Mouse (Mus musculus) kidney, adult 2 months (tissue): ENCODE data around the gene Tm7sf2.

Experiments used
- CTCF ChIP-seq: fragments of 200-500 bp; conservative IDR thresholded peaks from 2 replicates; pipeline ENCODE4 v1.5.1; 2011; ENCODE audit warnings: low read depth, mild to moderate bottlenecking, control low read depth, low read length, moderate library complexity, mixed read lengths; ENCODE audit not compliant: insufficient read depth, insufficient read length
- POLR2A ChIP-seq: fragments of 200-500 bp; IDR thresholded peaks from one replicate; pipeline ENCODE4 v1.6.1; 2011; ENCODE audit warnings: low read depth, low read length, control low read depth

DNA sequence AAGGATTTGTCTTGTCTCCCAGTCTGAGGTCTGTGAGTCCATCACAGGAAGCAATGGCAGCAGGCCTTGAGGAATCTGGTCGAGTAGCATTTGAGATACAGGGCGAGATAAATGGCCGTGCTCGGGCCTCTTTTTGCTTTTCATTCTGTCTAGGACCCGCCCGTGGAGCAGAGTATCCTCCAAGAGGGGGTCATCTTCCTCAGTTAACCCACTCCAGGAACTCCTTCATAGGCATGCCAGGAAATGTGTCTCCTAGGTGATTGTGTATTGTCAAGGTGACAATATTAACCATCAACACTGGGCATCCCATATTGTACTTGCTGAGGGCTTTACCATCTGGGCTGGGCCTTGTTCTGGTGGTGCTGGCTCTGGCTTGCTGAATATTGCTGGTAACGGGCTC lies 25.9 kb upstream of the Tm7sf2 start, which contains the start of gene AC131692.1:
- TF ChIP-seq CTCF, result no peak
- no peak for TF ChIP-seq POLR2A
